Mouse (Mus musculus) intestine, embryonic 14.5 days (tissue): ENCODE data around the gene Grasp. TPM values are rescaled to one million over a fixed set of nuclear protein-coding genes. Genes with fewer than 3 reads are reported as not detected.

ENCODE experiments used
- ATAC-seq: fragments of 200-750 bp; cut with Nextera tagmentation; replicated peaks from 2 replicates; pipeline ENCODE4 v1.8.0; 2017; ENCODE audit warnings: low read depth, moderate number of reproducible peaks, moderate TSS enrichment, moderate library complexity; ENCODE audit not compliant: low FRiP score, low TSS enrichment
- DNase-seq: peaks from one replicate; pipeline ENCODE4 v3.0.0-alpha.2; 2018; ENCODE audit warnings: low spot score
- H3K27ac ChIP-seq: fragments of 300-500 bp; sonication (generic); 2 replicates; pipeline ENCODE4 v1.5.1; 2014; ENCODE audit warnings: low read depth, mild to moderate bottlenecking, control low read depth
- H3K27me3 ChIP-seq: fragments of 300-500 bp; sonication (generic); replicated peaks from 2 replicates; pipeline ENCODE4 v1.6.1; 2014; ENCODE audit warnings: low read length, control low read depth; ENCODE audit not compliant: control insufficient read depth, insufficient read depth
- H3K36me3 ChIP-seq: fragments of 300-500 bp; sonication (generic); 2 replicates; pipeline ENCODE4 v1.6.1; 2014; ENCODE audit warnings: low read length, control low read depth; ENCODE audit not compliant: control insufficient read depth, insufficient read depth
- H3K4me1 ChIP-seq: fragments of 300-500 bp; sonication (generic); replicated peaks from 2 replicates; pipeline ENCODE4 v1.6.1; 2014; ENCODE audit warnings: low read length, control low read depth, mixed read lengths; ENCODE audit not compliant: control insufficient read depth, insufficient read depth
- H3K4me2 ChIP-seq: fragments of 300-500 bp; sonication (generic); 2 replicates; pipeline ENCODE4 v1.6.1; 2014; ENCODE audit warnings: low read length
- H3K4me3 ChIP-seq: fragments of 300-500 bp; sonication (generic); 2 replicates; pipeline ENCODE4 v1.5.1; 2014; ENCODE audit warnings: low read depth, low read length, control low read depth, mixed read lengths
- H3K9ac ChIP-seq: fragments of 300-500 bp; sonication (generic); 2 replicates; pipeline ENCODE4 v1.6.1; 2014; ENCODE audit warnings: mild to moderate bottlenecking, low read length
- H3K9me3 ChIP-seq: fragments of 300-500 bp; sonication (generic); 2 replicates; pipeline ENCODE4 v1.6.1; 2016; ENCODE audit warnings: low read length, control low read depth; ENCODE audit not compliant: control insufficient read depth
- WGBS: fragments of 180-500 bp; shearing (Covaris S2); extraction: QIAGEN DNeasy Blood & Tissue Kit; methylation state at CpG from one replicate; pipeline ENCODE4 v1.1.7; 2014; 5-methylcytosine and 5-hydroxymethylcytosine counted together
- polyA plus RNA-seq: library from polyadenylated mRNA; unstranded; fragments of >200 nt; fragmentation: Nextera tagmentation; extraction: Ambion mirVana; gene quantifications from 2 replicates; pipeline ENCODE4 v1.2.1, GENCODE M21; 2014

The Grasp gene
- polyA plus RNA-seq, 1 experiment from 2014 or later: 4.2 TPM

DNA sequence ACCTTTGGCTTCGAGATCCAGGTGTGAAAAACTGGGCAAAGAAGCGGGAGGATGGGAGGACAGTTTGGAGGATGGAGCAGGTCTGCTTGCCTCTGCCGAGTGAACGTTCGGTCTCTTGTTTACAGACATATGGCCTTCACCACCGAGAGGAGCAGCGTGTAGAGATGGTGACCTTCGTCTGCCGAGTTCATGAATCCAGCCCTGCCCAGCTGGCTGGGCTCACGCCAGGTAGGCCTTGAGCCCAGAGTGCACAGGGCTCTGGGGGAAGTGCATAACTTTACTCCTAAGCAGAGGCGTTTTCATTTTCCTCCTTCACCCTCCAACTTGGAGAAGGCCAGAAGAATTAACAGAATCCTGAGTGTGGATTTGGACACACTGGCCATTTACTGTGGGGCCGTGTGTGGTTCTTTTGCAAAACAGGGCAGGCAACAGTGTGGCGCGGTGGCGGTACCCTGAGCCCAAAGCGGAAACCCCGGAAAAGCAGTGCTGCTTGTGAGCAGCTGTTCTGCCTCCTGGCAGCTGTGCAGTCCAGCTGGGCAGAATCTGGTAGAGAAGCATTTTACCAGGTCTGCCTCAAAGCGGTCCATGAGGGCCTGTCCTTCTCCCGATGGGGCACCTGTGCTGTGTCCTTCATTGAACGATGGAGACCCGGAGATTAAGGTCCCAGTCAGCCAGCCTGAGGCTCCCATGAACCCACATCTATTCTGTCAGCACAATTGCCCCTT is 5.0 kb downstream of the Grasp start:
- DNase-seq: no peak
- Histone ChIP-seq H3K4me2 (0 out of 2 replicates have a peak overlapping the region, but pooled peaks have one; percentile 31), H3K4me3 (no peak overlapping the region), H3K4me1 (peaks cover 39% of the 10 kb centered on the region), H3K9me3 (peaks cover 4% of the 10 kb centered on the region; the same call in 1 of the 2 replicates), H3K9ac (no peak overlapping the region), H3K36me3 (peaks cover 35% of the 10 kb centered on the region), H3K27ac (no peak overlapping the region), H3K27me3 (no peaks in the 10 kb centered on the region)
- no peak for ATAC-seq
- WGBS: 73% methylated on average over 21 of the region's 21 CpGs

DNA sequence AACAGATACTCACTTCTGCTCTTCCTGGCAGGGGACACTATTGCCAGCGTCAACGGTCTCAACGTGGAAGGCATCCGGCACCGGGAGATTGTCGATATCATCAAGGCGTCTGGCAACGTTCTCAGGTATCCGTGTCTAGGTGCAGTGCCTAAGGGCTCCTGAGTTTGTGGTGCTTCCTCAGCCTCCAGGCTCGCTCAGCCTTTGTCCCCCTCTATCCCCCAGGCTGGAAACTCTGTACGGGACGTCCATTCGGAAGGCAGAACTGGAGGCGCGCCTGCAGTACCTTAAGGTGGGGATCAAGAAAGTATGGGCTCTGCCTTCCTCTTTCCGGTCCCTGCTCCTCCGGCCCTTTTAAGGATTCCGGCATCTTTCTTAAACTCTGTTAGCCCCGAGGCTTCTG is 6.5 kb downstream of the Grasp start:
- H3K4me3 ChIP-seq: no peak overlapping the region
- no peak overlapping the region for H3K4me2 ChIP-seq
- no peak overlapping the region for H3K9ac ChIP-seq
- ATAC-seq: no peak
- H3K36me3 ChIP-seq: peaks cover 35% of the 10 kb centered on the region
- peaks cover 46% of the 10 kb centered on the region for H3K4me1 ChIP-seq
- H3K27me3 ChIP-seq: no peaks in the 10 kb centered on the region
- no peak overlapping the region for H3K27ac ChIP-seq
- H3K9me3 ChIP-seq: peaks cover 4% of the 10 kb centered on the region; the same call in 1 of the 2 replicates
- no peak for DNase-seq
- 95% methylated on average over 19 of the region's 19 CpGs for WGBS

DNA sequence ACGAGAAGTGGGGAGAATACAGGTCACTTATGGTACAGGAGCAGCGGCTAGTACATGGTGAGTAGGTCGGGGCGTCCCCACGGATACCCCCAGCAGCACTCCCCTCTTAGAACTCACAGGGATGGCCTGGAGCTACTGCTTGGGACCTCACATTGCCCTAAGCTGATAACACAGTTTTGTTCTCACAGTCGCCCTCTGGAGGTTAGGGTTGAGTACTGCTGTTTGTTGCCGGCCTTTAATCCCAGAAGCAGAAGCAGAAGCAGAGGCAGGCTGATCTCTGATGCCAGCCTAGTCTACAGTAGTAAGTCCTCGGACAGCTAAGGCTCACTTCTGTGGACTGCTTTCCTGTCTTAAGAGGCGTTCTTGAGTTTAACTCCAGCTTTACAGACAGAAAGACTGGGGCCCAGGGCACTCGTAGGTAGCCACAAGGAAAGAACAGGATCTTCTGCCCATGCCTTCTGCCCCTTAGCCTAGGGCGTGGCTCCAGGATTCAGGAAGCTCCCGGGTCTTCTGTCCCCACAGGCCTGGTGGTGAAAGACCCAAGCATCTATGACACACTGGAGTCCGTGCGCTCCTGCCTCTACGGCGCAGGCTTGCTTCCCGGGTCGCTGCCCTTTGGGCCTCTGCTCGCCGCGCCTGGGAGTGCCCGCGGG is 7.1 kb downstream of the Grasp start:
- ATAC-seq (no peak), DNase-seq (no peak)
- Histone ChIP-seq H3K36me3 (peaks cover 35% of the 10 kb centered on the region), H3K4me1 (peaks cover 48% of the 10 kb centered on the region), H3K27ac (no peak overlapping the region), H3K27me3 (no peaks in the 10 kb centered on the region), H3K4me3 (no peak overlapping the region), H3K4me2 (no peak overlapping the region; the same call in 1 of the 2 replicates), H3K9me3 (peaks cover 4% of the 10 kb centered on the region; the same call in 1 of the 2 replicates), H3K9ac (no peak overlapping the region)
- 80% methylated on average over 23 of the region's 23 CpGs for WGBS

DNA sequence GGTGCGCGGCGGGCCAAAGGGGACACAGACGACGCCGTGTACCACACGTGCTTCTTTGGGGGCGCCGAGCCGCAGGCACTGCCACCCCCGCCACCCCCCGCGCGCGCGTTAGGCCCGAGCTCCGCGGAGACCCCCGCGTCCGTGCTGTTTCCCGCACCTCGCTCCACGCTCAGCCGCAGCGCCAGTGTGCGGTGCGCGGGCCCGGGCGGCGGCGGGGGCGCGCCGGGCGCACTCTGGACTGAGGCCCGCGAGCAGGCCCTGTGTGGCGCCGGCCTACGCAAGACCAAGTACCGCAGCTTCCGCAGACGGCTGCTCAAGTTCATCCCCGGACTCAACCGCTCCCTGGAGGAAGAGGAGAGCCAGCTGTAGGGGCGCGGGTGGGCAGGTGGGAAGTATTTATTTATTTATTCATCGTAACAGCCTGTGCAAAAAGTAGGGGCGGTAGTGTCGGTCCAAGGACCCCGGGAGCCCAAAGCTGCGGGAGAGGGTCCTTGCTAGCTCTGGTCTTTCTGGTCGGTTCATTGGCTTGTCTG is 7.7 kb downstream of the Grasp start:
- ATAC-seq (no peak), DNase-seq (no peak)
- WGBS: 59% methylated on average over 56 of the region's 56 CpGs
- Histone ChIP-seq H3K27ac (no peak overlapping the region), H3K9me3 (peaks cover 4% of the 10 kb centered on the region; the same call in 1 of the 2 replicates), H3K4me2 (no peak overlapping the region; the same call in 1 of the 2 replicates), H3K36me3 (peaks cover 35% of the 10 kb centered on the region), H3K9ac (no peak overlapping the region), H3K27me3 (no peaks in the 10 kb centered on the region), H3K4me1 (peaks cover 49% of the 10 kb centered on the region), H3K4me3 (no peak overlapping the region)

DNA sequence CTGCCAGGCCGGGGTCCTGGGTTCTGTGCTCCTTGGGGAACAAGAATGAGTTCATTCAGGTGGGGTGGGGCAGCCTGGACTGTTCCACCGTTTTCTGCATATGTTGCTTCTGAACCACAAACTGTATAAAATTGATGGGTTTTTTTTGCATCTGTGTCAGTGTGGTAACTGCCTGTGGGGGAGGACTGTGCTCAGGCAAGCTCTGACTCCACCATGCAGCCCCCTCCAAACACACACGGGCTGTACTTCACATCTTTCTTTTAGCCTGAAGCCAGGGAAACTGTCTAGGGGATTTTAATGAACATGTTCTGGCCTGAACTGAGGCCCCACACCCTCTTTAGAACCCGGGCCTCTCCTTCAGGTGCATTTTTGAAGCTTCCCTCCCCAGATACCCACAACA is 8.6 kb downstream of the Grasp start:
- ATAC-seq: no peak

DNA sequence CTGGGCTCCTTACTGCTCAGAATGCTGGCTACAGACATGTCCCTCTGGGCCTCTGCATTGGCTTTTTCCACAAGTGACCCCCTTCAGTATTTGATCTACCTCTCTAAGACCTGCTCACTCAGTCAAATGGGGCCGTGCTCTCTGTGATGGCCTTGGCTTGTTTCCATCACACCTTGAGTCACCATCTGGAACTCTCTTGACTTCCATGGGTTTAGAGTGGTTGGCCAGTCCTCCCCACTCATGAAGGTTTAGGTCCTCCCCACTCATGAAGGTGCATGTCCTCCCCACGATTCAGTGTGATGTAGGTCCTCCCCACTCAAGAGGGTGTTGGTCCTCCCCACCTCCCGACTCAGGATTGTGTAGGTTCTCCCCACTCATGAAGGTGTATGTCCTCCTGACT is 9.2 kb downstream of the Grasp start:
- Histone ChIP-seq H3K9me3 (peaks cover 4% of the 10 kb centered on the region; the same call in 1 of the 2 replicates), H3K4me3 (no peak overlapping the region), H3K9ac (no peak overlapping the region), H3K36me3 (peaks cover 35% of the 10 kb centered on the region), H3K4me1 (peaks cover 36% of the 10 kb centered on the region), H3K4me2 (no peak overlapping the region), H3K27ac (0 out of 2 replicates have a peak overlapping the region, but pooled peaks have one; percentile 34), H3K27me3 (no peaks in the 10 kb centered on the region)
- ATAC-seq: no peak
- no peak for DNase-seq
- WGBS: 81% methylated on average over 3 of the region's 3 CpGs

More for the DNA sequence above, 8.6 kb downstream of the Grasp start:
- Histone ChIP-seq H3K9ac (no peak overlapping the region), H3K27ac (no peak overlapping the region), H3K9me3 (peaks cover 4% of the 10 kb centered on the region; the same call in 1 of the 2 replicates), H3K4me3 (no peak overlapping the region), H3K36me3 (peaks cover 35% of the 10 kb centered on the region), H3K4me1 (peaks cover 42% of the 10 kb centered on the region), H3K4me2 (no peak overlapping the region), H3K27me3 (no peaks in the 10 kb centered on the region)
- WGBS: 68% methylated on average over 4 of the region's 4 CpGs
- no peak for DNase-seq

DNA sequence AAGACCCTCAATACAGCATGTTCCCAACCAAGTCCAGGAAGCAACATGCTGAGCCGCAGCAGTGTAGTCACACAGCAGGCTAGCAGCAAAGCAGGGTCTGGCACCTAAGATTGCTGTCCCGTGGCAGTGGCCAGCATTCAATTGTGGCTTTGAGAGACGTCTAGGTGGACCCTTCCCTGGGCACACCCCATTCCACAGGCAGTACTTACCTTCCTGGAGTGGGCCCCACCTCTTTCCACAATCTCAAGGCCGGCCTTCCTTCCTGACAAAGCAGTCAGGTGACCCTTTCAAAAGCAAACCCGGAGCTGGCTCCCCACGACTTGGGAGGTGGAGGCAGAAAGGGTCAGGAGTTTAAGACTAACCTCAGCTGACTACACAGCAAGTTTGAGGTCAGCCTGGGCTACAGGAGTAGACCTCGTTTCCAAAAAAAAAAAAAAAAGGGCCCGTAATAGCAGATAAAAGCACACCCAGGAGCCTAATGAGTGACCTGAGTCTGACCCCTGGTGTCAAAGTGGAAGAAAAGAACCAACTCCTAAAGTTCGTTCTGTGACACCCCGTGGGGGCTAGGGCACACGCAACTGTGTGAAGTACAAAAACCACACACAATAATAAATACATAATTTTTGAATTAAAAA is 9.8 kb downstream of the Grasp start:
- Histone ChIP-seq H3K4me1 (peaks cover 32% of the 10 kb centered on the region), H3K4me3 (no peak overlapping the region), H3K9me3 (peaks cover 4% of the 10 kb centered on the region; the same call in 1 of the 2 replicates), H3K27me3 (no peaks in the 10 kb centered on the region), H3K4me2 (no peak overlapping the region), H3K36me3 (peaks cover 35% of the 10 kb centered on the region), H3K9ac (no peak overlapping the region), H3K27ac (0 out of 2 replicates have a peak overlapping the region, but pooled peaks have one; percentile 75)
- peak; percentile 33; the same call in 1 of the 2 replicates for ATAC-seq
- WGBS: 24% methylated on average over 11 of the region's 11 CpGs
- peak; percentile 70 for DNase-seq

DNA sequence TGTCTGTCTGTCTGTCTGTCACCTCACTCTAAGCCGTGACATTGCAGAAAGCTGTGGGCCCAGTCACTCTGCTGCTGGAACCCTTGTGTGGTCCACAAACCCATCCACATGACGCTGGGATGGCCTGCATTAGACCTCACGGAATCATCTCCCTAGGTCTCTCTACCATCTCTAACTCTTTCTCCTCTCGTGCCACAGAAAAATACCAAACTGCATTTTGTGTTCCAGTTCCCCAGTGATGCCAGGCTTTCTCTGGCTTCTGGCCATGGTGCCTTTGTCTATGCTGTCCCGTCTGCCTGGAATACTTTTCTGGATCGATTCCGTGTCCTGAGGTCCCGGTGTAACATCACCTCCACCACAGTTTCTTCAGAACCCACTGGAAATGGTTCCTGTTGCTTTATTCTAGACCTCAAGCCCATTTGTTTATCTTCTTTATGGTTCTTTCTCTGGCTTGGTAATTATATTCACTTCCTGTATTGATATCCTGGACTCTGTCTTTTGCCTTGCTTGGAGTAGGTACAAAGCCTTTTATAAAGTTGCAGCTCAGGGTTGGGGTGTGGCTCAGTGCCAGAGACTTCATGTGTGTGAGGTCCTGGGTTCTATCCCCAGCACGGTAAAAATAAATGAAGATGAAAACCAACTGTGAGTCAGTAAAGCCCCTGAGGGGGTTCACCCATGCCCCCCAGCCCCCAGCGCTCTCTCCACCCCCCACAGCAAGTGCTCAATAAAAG is 10.8 kb downstream of the Grasp start:
- Histone ChIP-seq H3K4me3 (no peak overlapping the region), H3K27ac (peak overlapping the region; percentile 75)

More for the DNA sequence above, 10.8 kb downstream of the Grasp start:
- peak overlapping the region; percentile 27; the same call in 1 of the 2 replicates for H3K4me2 ChIP-seq
- H3K4me1 ChIP-seq: peaks cover 33% of the 10 kb centered on the region
- peaks cover 26% of the 10 kb centered on the region for H3K36me3 ChIP-seq
- H3K27me3 ChIP-seq: no peaks in the 10 kb centered on the region
- no peak for ATAC-seq
- H3K9ac ChIP-seq: no peak overlapping the region
- 67% methylated on average over 10 of the region's 10 CpGs for WGBS
- peaks cover 4% of the 10 kb centered on the region; the same call in 1 of the 2 replicates for H3K9me3 ChIP-seq
- DNase-seq: peak; percentile 57
